Mouse (Mus musculus) hindbrain, embryonic 15.5 days (tissue): ENCODE results near the gene Rem1. TPM values are rescaled to one million over a fixed set of nuclear protein-coding genes. Genes with fewer than 3 reads are reported as not detected.
A peak's percentile ranks its signal among the peaks of the same experiment; 100 is the strongest.

Experiments used
- ATAC-seq: fragments of 200-750 bp; cut with Nextera tagmentation; 2 replicates; pipeline ENCODE4 v1.8.0; 2017; ENCODE audit warnings: low read depth, moderate number of reproducible peaks, moderate TSS enrichment; ENCODE audit not compliant: low FRiP score
- H3K27ac ChIP-seq: fragments of 300-500 bp; sonication (generic); replicated peaks from 2 replicates; pipeline ENCODE4 v1.5.1; 2015; ENCODE audit warnings: mild to moderate bottlenecking, inconsistent platforms
- H3K27me3 ChIP-seq: fragments of 300-500 bp; sonication (generic); 2 replicates; pipeline ENCODE4 v1.6.1; 2015; ENCODE audit warnings: control low read depth, inconsistent platforms
- H3K36me3 ChIP-seq: fragments of 300-500 bp; sonication (generic); 2 replicates; pipeline ENCODE4 v1.6.1; 2015; ENCODE audit warnings: control low read depth, inconsistent platforms
- H3K4me1 ChIP-seq: fragments of 300-500 bp; sonication (generic); replicated peaks from 2 replicates; pipeline ENCODE4 v1.6.1; 2015; ENCODE audit warnings: control low read depth, inconsistent platforms
- H3K4me2 ChIP-seq: fragments of 300-500 bp; sonication (generic); 2 replicates; pipeline ENCODE4 v1.6.1; 2015; ENCODE audit warnings: moderate library complexity, mild to moderate bottlenecking, inconsistent platforms
- H3K4me3 ChIP-seq: fragments of 300-500 bp; sonication (generic); 2 replicates; pipeline ENCODE4 v1.5.1; 2015; ENCODE audit warnings: mild to moderate bottlenecking, inconsistent platforms
- H3K9ac ChIP-seq: fragments of 300-500 bp; sonication (generic); 2 replicates; pipeline ENCODE4 v1.6.1; 2015; ENCODE audit warnings: inconsistent platforms
- H3K9me3 ChIP-seq: fragments of 300-500 bp; sonication (generic); 2 replicates; pipeline ENCODE4 v1.6.1; 2016; ENCODE audit warnings: control low read depth, inconsistent platforms
- WGBS: fragments of 180-500 bp; shearing (Covaris S2); methylation state at CpG from one replicate; pipeline ENCODE4 v1.1.7; 2015; 5-methylcytosine and 5-hydroxymethylcytosine counted together
- polyA plus RNA-seq: library from polyadenylated mRNA; unstranded; fragments of >200 nt; fragmentation: Nextera tagmentation; extraction: Ambion mirVana; gene quantifications from 2 replicates; pipeline ENCODE4 v1.2.1, GENCODE M21; 2015

The Rem1 gene
- polyA plus RNA-seq, 1 experiment from 2014 or later: 0.52 TPM

DNA sequence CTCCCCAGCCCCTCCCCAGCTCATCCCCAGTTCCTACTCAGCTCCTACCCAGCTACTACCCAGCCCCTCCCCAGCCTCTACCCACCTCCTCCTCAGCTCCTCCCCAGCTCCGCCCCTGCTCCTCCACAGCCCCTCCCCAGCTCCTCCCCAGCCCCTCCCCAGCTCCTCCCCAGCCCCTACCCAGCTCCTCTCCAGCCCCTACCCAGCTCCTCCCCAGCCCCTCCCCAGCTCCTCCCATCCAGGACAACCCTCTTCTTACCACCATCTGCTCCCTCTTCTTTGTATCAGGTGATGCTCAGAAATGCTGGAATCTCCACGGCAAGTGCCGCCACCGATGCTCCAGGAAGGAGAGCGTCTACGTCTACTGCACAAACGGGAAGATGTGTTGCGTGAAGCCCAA is 14.6 kb upstream of the Rem1 start:
- WGBS: 37% methylated on average over 8 of the region's 8 CpGs
- Histone ChIP-seq H3K4me3 (no peak overlapping the region), H3K4me1 (no peaks in the 10 kb centered on the region), H3K9me3 (no peaks in the 10 kb centered on the region), H3K4me2 (no peak overlapping the region), H3K27me3 (no peaks in the 10 kb centered on the region), H3K36me3 (no peaks in the 10 kb centered on the region), H3K9ac (no peak overlapping the region), H3K27ac (no peak overlapping the region)
- ATAC-seq: no peak

DNA sequence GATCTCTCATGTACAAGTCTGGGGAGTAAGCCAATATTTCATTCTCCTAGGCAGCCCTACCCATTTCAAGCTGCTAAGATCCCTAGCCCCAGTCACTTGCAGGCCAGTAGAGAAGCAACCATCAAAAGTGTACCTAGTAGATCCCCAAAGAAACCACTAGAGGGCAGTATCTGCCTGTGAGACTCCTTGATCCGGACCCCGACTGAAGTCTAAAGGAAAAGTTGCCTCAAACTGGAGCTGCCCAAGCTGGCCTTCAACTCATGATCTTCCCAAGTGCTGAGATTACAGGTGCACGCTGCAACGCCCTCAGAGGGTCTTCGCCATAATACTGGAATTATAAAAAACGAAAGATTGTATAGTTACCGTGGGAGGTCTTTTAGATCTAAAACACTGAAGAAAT is 11.2 kb upstream of the Rem1 start:
- no peaks in the 10 kb centered on the region for H3K9me3 ChIP-seq
- peak; percentile 45; the same call in 1 of the 2 replicates for ATAC-seq
- no peak overlapping the region for H3K4me2 ChIP-seq
- no peaks in the 10 kb centered on the region for H3K36me3 ChIP-seq
- no peak overlapping the region for H3K27ac ChIP-seq
- 10% methylated on average over 7 of the region's 7 CpGs for WGBS
- H3K4me3 ChIP-seq: no peak overlapping the region
- no peaks in the 10 kb centered on the region for H3K27me3 ChIP-seq
- H3K4me1 ChIP-seq: no peaks in the 10 kb centered on the region
- H3K9ac ChIP-seq: no peak overlapping the region

DNA sequence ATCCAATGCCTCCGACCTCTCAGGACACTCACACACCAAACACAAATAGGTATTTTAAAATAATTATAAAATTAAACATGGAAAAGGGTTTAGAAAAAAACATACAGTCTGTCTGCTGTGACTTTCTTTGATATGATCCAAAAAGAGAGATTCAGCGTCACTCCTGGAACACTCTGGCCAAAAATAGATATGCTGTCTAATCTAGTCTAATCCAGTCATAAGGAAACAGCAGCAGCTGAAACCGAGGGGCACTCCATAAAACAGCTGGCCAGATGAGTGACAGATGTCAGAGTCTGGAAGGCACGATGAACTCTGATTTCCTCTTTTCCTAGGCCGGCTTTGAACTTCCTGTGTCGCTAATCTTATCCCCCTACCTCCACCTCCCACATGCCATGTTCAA is 10.3 kb upstream of the Rem1 start:
- no peak overlapping the region for H3K9ac ChIP-seq
- H3K4me2 ChIP-seq: no peak overlapping the region
- ATAC-seq: no peak
- no peak overlapping the region for H3K4me3 ChIP-seq
- WGBS: 83% methylated on average over 6 of the region's 6 CpGs
- H3K36me3 ChIP-seq: no peaks in the 10 kb centered on the region
- H3K27me3 ChIP-seq: no peaks in the 10 kb centered on the region
- H3K4me1 ChIP-seq: no peaks in the 10 kb centered on the region
- no peaks in the 10 kb centered on the region for H3K9me3 ChIP-seq
- H3K27ac ChIP-seq: no peak overlapping the region

DNA sequence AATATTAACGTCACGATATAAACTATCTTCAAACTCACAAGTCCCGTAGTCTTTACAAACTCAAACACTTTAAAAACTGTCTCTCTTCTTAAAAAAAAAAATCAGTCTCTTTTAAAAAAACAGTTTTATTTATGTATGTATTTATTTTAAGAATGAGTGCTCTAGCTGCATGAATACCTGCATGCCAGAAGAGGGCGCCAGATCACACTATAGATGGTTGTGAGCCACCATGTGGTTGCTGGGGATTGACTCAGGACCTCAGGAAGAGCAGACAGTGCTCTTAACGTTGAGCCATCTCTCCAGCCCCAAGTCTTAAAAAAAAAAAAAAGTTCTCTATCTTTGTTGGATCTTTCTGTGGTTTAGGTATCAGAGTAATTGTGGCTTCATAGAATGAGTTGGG is 9.4 kb upstream of the Rem1 start:
- Histone ChIP-seq H3K4me1 (no peaks in the 10 kb centered on the region), H3K27me3 (no peaks in the 10 kb centered on the region), H3K27ac (no peak overlapping the region), H3K9me3 (no peaks in the 10 kb centered on the region), H3K36me3 (no peaks in the 10 kb centered on the region), H3K4me2 (no peak overlapping the region), H3K4me3 (no peak overlapping the region), H3K9ac (no peak overlapping the region)
- 66% methylated on average over 5 of the region's 5 CpGs for WGBS
- ATAC-seq: no peak

DNA sequence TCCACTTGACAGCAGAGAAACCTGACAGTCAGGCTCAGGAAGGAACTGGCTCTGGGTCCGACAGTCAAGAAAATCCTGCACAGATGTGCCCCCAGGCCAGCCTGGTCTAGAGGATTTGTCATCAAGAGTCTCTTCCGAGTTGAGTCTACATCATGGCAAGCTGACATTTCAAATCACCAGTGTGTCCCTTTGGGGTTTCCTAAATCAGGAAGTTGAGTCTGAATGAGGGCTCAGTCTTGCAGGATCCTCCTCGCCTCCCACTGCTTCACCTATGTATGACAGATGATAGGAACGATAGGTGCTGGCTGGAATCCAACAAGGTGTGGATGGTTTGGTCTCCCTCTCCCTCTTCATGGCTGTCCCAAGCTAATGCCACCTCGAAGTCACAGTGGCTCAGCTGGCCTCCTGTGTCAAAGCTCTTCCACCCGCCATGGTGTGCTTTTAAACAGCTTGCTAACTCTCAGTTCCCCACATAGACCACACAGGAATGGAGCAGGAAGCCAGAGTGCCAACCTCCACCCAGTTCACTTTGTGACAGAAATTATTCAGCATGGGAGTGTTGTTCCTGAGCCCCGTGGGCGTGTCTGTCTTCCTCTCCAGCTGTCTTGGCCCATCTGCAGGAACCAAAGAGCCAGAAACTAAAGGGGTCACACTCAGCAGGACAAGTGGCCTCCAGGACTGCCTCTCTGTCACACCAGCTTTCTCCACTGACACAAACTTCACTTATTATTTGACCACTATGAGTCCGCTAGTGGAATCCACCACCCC is 6.2 kb upstream of the Rem1 start:
- Histone ChIP-seq H3K4me1 (peaks cover 5% of the 10 kb centered on the region), H3K36me3 (no peaks in the 10 kb centered on the region), H3K27ac (no peak overlapping the region), H3K4me3 (no peak overlapping the region), H3K9me3 (no peaks in the 10 kb centered on the region), H3K27me3 (no peaks in the 10 kb centered on the region; the same call in 1 of the 2 replicates), H3K4me2 (no peak overlapping the region), H3K9ac (no peak overlapping the region)
- 82% methylated on average over 9 of the region's 9 CpGs for WGBS
- ATAC-seq: no peak

DNA sequence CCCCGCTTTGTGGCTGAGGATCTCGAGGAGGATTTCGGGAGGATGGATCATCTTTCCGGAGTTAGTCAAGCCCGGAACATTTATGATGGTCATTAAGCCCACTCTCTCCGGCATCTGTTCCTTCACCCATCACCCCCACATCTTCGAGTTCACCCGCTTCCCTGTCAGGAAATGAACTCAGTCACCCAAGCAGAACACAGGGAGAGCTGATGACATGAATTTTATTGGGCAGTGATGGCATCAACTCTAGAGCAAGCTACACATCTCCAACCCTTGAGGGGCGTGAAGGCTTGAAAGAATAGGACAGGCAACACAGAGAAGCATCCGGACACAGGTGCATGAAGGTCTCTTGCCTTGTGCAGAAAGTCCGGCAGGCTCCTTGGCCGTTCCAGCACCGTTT is 4.6 kb upstream of the Rem1 start:
- WGBS: 90% methylated on average over 13 of the region's 13 CpGs
- Histone ChIP-seq H3K27ac (no peak overlapping the region), H3K4me3 (no peak overlapping the region), H3K9me3 (no peaks in the 10 kb centered on the region), H3K4me1 (peaks cover 12% of the 10 kb centered on the region), H3K4me2 (no peak overlapping the region), H3K27me3 (peaks cover 15% of the 10 kb centered on the region), H3K9ac (no peak overlapping the region), H3K36me3 (no peaks in the 10 kb centered on the region)
- no peak for ATAC-seq

DNA sequence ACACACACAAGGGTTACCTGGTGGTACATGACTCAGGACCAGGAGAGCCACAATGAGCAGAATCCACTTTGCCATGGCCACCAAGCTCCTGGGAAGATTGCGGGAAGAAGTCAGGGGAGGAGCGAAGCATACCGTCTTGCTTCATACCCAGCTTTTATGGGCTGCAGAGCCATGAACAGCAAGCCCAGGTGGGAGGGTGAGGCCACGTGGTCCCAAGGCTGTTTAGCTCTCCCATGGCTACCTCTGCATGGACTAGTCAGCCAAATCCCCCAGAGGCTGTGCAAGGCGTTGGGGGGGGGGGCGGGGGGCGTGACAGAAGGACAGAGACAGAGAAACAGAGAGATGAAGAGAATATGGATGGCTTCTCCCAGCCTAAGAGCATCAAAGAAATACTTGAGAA is 3.8 kb upstream of the Rem1 start, which contains the start of gene Defb25:
Gene Defb25 (minus strand): TSS at position 101 of the 400 bp plus-strand sequence.
- Histone ChIP-seq H3K9ac (no peak within 1 kb of the TSS), H3K9me3 (no peaks in the 10 kb centered on the region), H3K27me3 (peaks cover 16% of the 10 kb centered on the region), H3K36me3 (no peaks in the 10 kb centered on the region), H3K27ac (no peak within 1 kb of the TSS), H3K4me3 (no peak within 1 kb of the TSS), H3K4me1 (peaks cover 15% of the 10 kb centered on the region), H3K4me2 (no peak within 1 kb of the TSS)
- 84% methylated on average over 7 of the region's 7 CpGs for WGBS
- ATAC-seq: no peak

DNA sequence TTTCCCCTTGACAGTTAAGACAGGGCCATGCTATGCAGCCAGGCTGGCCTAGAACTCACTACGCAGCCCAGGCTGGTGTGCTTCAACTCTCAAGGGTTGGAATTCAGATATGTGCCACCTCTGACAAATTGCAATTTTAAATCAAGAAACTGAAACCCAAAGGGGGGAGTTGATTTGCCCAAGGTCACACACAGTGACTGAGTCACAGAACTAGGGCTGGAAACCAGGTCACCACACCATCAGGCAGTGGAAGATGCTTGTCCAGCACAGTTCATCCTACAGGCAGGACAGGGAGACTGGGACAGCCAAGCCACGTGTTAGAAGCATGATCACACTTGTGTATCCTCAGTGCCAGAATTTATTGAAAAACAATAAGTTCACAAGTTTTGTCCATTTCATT is 2.2 kb upstream of the Rem1 start:
- no peak for ATAC-seq
- Histone ChIP-seq H3K4me3 (no peak overlapping the region), H3K36me3 (no peaks in the 10 kb centered on the region), H3K27me3 (peaks cover 28% of the 10 kb centered on the region), H3K4me2 (no peak overlapping the region), H3K9me3 (no peaks in the 10 kb centered on the region), H3K4me1 (peaks cover 15% of the 10 kb centered on the region), H3K27ac (no peak overlapping the region), H3K9ac (no peak overlapping the region)
- 93% methylated on average over 2 of the region's 2 CpGs for WGBS

DNA sequence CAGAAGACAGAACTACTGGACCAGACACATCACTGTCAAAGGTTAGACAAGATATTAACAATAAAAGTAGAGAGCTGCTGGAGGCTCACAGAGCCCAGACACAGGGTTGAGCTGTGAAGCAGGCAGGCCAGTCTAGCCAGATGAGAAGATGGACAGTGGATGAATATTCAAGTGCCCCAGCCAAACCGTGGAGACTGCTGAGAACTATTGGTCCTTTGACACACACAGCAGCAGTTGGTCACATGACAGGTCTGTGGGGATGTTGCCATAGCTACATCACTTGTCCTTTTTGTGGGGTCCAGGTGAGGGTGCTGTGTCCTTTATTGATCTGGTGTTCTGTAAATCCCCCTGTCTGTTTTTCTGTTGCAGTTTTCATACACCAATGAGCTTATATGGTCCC is 1.5 kb upstream of the Rem1 start:
- ATAC-seq: no peak

DNA sequence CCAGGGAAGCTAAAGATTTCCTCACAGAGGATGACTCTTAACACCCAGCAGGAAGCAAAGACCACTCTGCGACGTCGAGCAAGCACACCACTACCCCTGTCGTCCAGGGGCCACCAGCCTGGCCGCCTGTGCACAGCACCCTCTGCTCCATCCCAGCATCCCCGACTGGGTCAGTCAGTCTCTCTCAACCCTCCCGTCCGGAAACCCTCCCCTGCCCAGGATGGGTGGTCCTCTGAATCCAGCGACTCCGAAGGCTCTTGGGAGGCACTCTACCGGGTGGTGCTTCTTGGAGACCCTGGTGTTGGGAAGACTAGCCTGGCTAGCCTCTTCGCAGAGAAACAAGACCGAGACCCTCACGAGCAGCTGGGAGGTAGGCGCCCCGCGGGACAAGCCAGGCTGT is 1.3 kb downstream of the Rem1 start:
- H3K4me1 ChIP-seq: peaks cover 15% of the 10 kb centered on the region
- no peak overlapping the region for H3K9ac ChIP-seq
- no peaks in the 10 kb centered on the region for H3K36me3 ChIP-seq
- no peak overlapping the region for H3K4me3 ChIP-seq
- no peak overlapping the region for H3K4me2 ChIP-seq
- 49% methylated on average over 17 of the region's 17 CpGs for WGBS
- no peak for ATAC-seq
- H3K9me3 ChIP-seq: no peaks in the 10 kb centered on the region
- H3K27ac ChIP-seq: no peak overlapping the region
- H3K27me3 ChIP-seq: peaks cover 28% of the 10 kb centered on the region

More for the DNA sequence above, 1.5 kb upstream of the Rem1 start:
- Histone ChIP-seq H3K9me3 (no peaks in the 10 kb centered on the region), H3K4me3 (no peak overlapping the region), H3K4me2 (no peak overlapping the region), H3K27ac (no peak overlapping the region), H3K4me1 (peaks cover 15% of the 10 kb centered on the region), H3K36me3 (no peaks in the 10 kb centered on the region), H3K9ac (no peak overlapping the region), H3K27me3 (peaks cover 28% of the 10 kb centered on the region)
- 0% methylated on average over 1 of the region's 1 CpGs for WGBS

DNA sequence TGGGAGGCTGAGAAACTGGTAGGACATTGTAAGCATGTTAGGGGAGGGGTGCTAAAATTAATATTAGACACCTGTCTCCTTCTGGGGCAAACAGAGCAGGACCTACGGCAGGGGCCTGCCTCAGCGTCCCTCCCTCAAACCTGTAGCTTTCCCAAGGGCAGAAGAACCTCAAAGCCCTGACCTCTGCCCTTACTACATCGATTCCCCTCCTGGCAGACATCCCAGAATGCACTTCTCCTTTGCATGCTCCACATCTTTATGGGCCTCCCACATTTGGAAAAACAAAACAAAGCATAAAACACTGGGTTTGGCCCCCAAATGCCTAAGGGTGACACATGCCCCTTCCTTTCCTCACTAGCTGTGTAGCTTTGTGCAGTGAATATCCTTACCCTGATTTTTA is 2.5 kb downstream of the Rem1 start:
- no peaks in the 10 kb centered on the region for H3K36me3 ChIP-seq
- ATAC-seq: no peak
- H3K27me3 ChIP-seq: peaks cover 28% of the 10 kb centered on the region
- no peak overlapping the region for H3K4me3 ChIP-seq
- H3K4me1 ChIP-seq: peaks cover 15% of the 10 kb centered on the region
- H3K9ac ChIP-seq: no peak overlapping the region
- no peak overlapping the region for H3K27ac ChIP-seq
- WGBS: 71% methylated on average over 3 of the region's 3 CpGs
- no peak overlapping the region for H3K4me2 ChIP-seq
- H3K9me3 ChIP-seq: no peaks in the 10 kb centered on the region

DNA sequence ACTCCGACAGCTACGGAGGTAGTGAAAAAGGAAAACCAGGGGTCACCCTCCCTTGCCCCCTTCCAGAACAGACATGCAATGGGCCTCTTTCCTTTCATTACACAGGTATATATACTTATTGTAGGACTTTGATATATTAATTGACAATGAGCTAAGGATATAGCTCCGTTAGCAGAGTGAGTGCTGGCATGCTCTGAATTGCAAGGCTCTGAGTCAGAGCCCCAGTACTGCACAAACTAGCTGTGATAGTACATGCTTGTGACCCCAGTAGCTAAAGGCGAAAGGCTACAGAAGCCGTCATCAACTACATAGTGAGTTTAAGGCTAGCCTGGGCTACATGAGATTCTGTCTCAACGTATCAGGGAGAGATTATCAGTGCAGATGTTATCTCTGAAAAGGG is 3.2 kb downstream of the Rem1 start:
- ATAC-seq: no peak
- Histone ChIP-seq H3K4me1 (peaks cover 15% of the 10 kb centered on the region), H3K27me3 (peaks cover 28% of the 10 kb centered on the region), H3K9me3 (no peaks in the 10 kb centered on the region), H3K4me2 (no peak overlapping the region), H3K9ac (no peak overlapping the region), H3K36me3 (no peaks in the 10 kb centered on the region), H3K4me3 (no peak overlapping the region), H3K27ac (no peak overlapping the region)
- WGBS: 94% methylated on average over 6 of the region's 6 CpGs

DNA sequence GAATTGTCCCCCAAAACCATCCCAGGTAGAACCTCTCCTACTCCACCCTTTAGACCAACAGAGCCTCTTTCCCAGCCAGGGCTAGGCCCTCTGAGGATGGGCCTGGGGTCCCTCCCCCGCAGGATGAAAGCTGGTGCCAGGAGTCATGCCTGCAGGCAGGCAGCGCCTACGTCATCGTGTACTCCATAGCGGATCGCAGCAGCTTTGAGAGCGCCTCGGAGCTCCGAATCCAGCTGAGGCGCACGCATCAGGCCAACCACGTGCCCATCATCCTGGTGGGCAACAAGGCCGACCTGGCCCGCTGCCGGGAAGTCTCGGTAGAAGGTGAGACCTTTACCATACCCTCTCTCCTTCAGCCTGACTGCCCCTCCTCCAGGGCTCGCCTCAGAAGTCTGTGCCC is 6.6 kb downstream of the Rem1 start:
- no peaks in the 10 kb centered on the region for H3K9me3 ChIP-seq
- H3K4me1 ChIP-seq: no peaks in the 10 kb centered on the region
- peaks cover 8% of the 10 kb centered on the region for H3K27me3 ChIP-seq
- H3K4me2 ChIP-seq: peak overlapping the region; percentile 37
- H3K4me3 ChIP-seq: 0 out of 2 replicates have a peak overlapping the region, but pooled peaks have one; percentile 5
- no peak overlapping the region for H3K9ac ChIP-seq
- H3K27ac ChIP-seq: no peak overlapping the region
- WGBS: 39% methylated on average over 17 of the region's 17 CpGs
- no peaks in the 10 kb centered on the region for H3K36me3 ChIP-seq
- ATAC-seq: no peak
